Comparison of ENCODE assay signal across 8 mouse cellular contexts in genomic region chr15:93336925-93337761, GRCm38 (mm10). TPM values are rescaled to one million over a fixed set of nuclear protein-coding genes. Genes with fewer than 3 reads are reported as not detected.
DNase-seq lines count a peak whose midpoint lies in the region; ATAC-seq and TF ChIP-seq lines count a peak whose summit lies in the region.

Gene Yaf2, minus strand, starts transcription at chr15:93336935.

- DNase-seq in MEL-GATA-1-ER (ENCODE audit: extremely low read depth, low read depth): peak; percentile 53
- DNase-seq in cerebellum, adult 8-10 months: peak; percentile 75
- peak; percentile 86 for DNase-seq in hindbrain, embryonic 10.5 days (ENCODE audit: low spot score)
- peak; percentile 86 for DNase-seq in layer of hippocampus, adult 9-11 months
- DNase-seq in lung, postnatal 0 days (ENCODE audit: low spot score): peak; percentile 94
- DNase-seq in ovary, postnatal 14 days (ENCODE audit: low spot score): peak; percentile 68
- DNase-seq in thymus, postnatal 14 days: peak; percentile 91

- under 1% methylated on average over 73 of the region's 73 CpGs for WGBS in hindbrain, embryonic 10.5 days
- under 1% methylated on average over 72 of the region's 73 CpGs for WGBS in lung, postnatal 0 days

- TF ChIP-seq CTCF in lung, postnatal 0 days (IDR thresholded peaks at IDR 0.05): peak; percentile 11; the same call in 1 of the 2 replicates

- H3K9me3 ChIP-seq in hindbrain, embryonic 10.5 days: no peaks in the 10 kb centered on the region
- no peaks in the 10 kb centered on the region for H3K9me3 ChIP-seq in lung, postnatal 0 days (ENCODE audit: low read length)

- peaks cover 19% of the 10 kb centered on the region for H3K4me1 ChIP-seq in hindbrain, embryonic 10.5 days (replicated peaks)
- no peaks in the 10 kb centered on the region for H3K4me1 ChIP-seq in lung, postnatal 0 days (ENCODE audit: insufficient read depth, low read depth, low read length)

- peak within 1 kb of the TSS; percentile 97 for H3K27ac ChIP-seq in hindbrain, embryonic 10.5 days
- H3K27ac ChIP-seq in lung, postnatal 0 days (ENCODE audit: low read length): peak within 1 kb of the TSS; percentile 95

- peak; percentile 90 for ATAC-seq in frontal cortex, adult (ENCODE audit: low TSS enrichment)
- ATAC-seq in lung, postnatal 0 days: peak; percentile 96

- peaks cover 12% of the 10 kb centered on the region for H3K36me3 ChIP-seq in hindbrain, embryonic 10.5 days
- no peaks in the 10 kb centered on the region for H3K36me3 ChIP-seq in lung, postnatal 0 days (ENCODE audit: insufficient read depth, low read length)

- H3K4me2 ChIP-seq in lung, postnatal 0 days (replicated peaks; ENCODE audit: low read depth, low read length): peak within 1 kb of the TSS; percentile 90

- no peak for TF ChIP-seq EP300 in lung, postnatal 0 days (IDR thresholded peaks at IDR 0.05)

- H3K4me3 ChIP-seq in hindbrain, embryonic 10.5 days: peak within 1 kb of the TSS; percentile 86
- H3K4me3 ChIP-seq in lung, postnatal 0 days (ENCODE audit: low read depth, low read length): peak within 1 kb of the TSS; percentile 91

- H3K9ac ChIP-seq in lung, postnatal 0 days (replicated peaks; ENCODE audit: low read depth): peak within 1 kb of the TSS; percentile 73

- H3K27me3 ChIP-seq in hindbrain, embryonic 10.5 days (ENCODE audit: insufficient read depth, poor library complexity, severe bottlenecking): no peaks in the 10 kb centered on the region
- H3K27me3 ChIP-seq in lung, postnatal 0 days (replicated peaks; ENCODE audit: insufficient read depth, low read length): no peaks in the 10 kb centered on the region

RNA-seq across cellular contexts. Expression of gene Yaf2, which starts in this region (rescaled TPM):
- polyA plus RNA-seq in hindbrain, embryonic 10.5 days (2016; fragmentation: Nextera tagmentation; extraction: Ambion mirVana): 104 and 116 TPM in 2 replicates
- polyA plus RNA-seq in lung, postnatal 0 days (2015; fragmentation: Nextera tagmentation; extraction: Ambion mirVana): 58.2 and 60.4 TPM in 2 replicates

Comparison
In these comparisons a context has a peak if more than half of its experiments do, and no peak if none do; other contexts are left out.
1. Peak in every context shown above with its lines: DNase-seq, ATAC-seq, H3K4me3 ChIP-seq and H3K27ac ChIP-seq.